Mouse (Mus musculus) testis, postnatal 10 days (tissue): ENCODE data around the gene Ak9.
A peak's percentile ranks its signal among the peaks of the same experiment; 100 is the strongest.

ENCODE experiments used
- DNase-seq: peaks from one replicate; pipeline ENCODE4 v3.0.0; 2021; ENCODE audit warnings: low spot score

The Ak9 gene

GRCm38 (mm10) chr10:41303639-41304444, at the start of gene Ak9:
Gene Ak9 (plus strand): TSS chr10:41303980.
- DNase-seq: peak; percentile 90

GRCm38 (mm10) chr10:41260243-41261006, 43.4 kb upstream of the Ak9 start:
- no peak for DNase-seq

- no peak for DNase-seq
Measured at GRCm38 (mm10) chr10:41261218-41261617, 42.6 kb upstream of the Ak9 start.

- DNase-seq: no peak
Measured at GRCm38 (mm10) chr10:41261889-41262288, 41.9 kb upstream of the Ak9 start.

GRCm38 (mm10) chr10:41271860-41272259, 31.9 kb upstream of the Ak9 start:
- DNase-seq: peak; percentile 51

GRCm38 (mm10) chr10:41274871-41275270, 28.9 kb upstream of the Ak9 start:
- no peak for DNase-seq

- no peak for DNase-seq
Measured at GRCm38 (mm10) chr10:41278808-41279207, 25.0 kb upstream of the Ak9 start.

- DNase-seq: no peak
Measured at GRCm38 (mm10) chr10:41280177-41280576, 23.6 kb upstream of the Ak9 start.

- DNase-seq: no peak
Measured at GRCm38 (mm10) chr10:41280796-41281195, 23.0 kb upstream of the Ak9 start.

GRCm38 (mm10) chr10:41282086-41282485, 21.7 kb upstream of the Ak9 start:
- DNase-seq: no peak

- DNase-seq: no peak
Measured at GRCm38 (mm10) chr10:41287618-41288017, 16.2 kb upstream of the Ak9 start.

- no peak for DNase-seq
Measured at GRCm38 (mm10) chr10:41288074-41288473, 15.7 kb upstream of the Ak9 start.

GRCm38 (mm10) chr10:41288771-41289415, 14.9 kb upstream of the Ak9 start:
- DNase-seq: peak; percentile 92

- no peak for DNase-seq
Measured at GRCm38 (mm10) chr10:41291021-41291420, 12.8 kb upstream of the Ak9 start.

- DNase-seq: no peak
Measured at GRCm38 (mm10) chr10:41293019-41293418, 10.8 kb upstream of the Ak9 start.

- DNase-seq: no peak
Measured at GRCm38 (mm10) chr10:41294734-41295133, 9.0 kb upstream of the Ak9 start.

- DNase-seq: no peak
Measured at GRCm38 (mm10) chr10:41295145-41295544, 8.6 kb upstream of the Ak9 start.

GRCm38 (mm10) chr10:41300161-41300560, 3.6 kb upstream of the Ak9 start:
- DNase-seq: no peak

GRCm38 (mm10) chr10:41302689-41303431, 920 bp upstream of the Ak9 start, which contains the start of gene Fig4:
Gene Fig4 (minus strand): TSS chr10:41303260.
- DNase-seq: peak; percentile 96

GRCm38 (mm10) chr10:41304961-41305455, 1.2 kb downstream of the Ak9 start:
- no peak for DNase-seq

- no peak for DNase-seq
Measured at GRCm38 (mm10) chr10:41308205-41308604, 4.4 kb downstream of the Ak9 start.

GRCm38 (mm10) chr10:41315866-41316265, 12.1 kb downstream of the Ak9 start:
- DNase-seq: no peak
